Mouse (Mus musculus): Measurements from ENCODE around the gene Tbc1d32.
A peak's percentile ranks its signal among the peaks of the same experiment; 100 is the strongest.
"Not testable (repeated sequence)": the region's sequence is repeated elsewhere in the genome, so short reads cannot be mapped to it uniquely, and the experiment has no call there.

Tbc1d32 gene

DNA sequence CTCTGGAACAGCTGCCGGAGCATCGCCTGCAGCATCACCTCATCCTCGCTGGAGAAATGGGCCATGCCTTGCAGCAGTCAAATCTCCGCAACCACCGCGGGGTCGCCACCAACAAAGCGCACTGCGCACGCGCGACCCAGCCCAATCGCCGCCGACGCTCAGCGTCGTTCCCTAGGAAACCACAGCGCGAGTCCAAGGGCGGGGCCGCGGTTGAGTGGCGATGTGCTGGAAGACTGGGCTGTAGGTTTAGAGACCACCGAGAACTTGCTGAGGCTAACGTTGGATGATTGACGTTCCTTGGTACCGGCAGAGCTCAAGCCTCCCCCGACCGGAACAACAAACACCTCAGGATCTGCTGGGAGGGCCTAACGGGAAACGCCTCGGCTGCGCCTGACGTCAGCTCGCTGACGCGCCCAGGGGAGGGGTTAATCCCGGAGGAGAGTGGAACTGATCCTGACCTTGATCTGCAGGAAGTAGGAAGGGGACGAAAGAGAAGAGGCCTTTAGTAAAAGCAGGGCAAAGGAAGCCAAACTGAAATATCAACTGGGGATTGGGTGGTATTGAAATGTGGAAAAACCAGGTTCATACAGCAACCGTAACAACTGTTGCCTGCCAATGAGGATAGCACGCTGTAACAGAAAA, at the start of gene Tbc1d32:
Gene Tbc1d32, minus strand, starts transcription at position 122 of the 642 bp plus-strand sequence.
- DNase-seq (ENCODE audit: low spot score), result peak; percentile 96

DNA sequence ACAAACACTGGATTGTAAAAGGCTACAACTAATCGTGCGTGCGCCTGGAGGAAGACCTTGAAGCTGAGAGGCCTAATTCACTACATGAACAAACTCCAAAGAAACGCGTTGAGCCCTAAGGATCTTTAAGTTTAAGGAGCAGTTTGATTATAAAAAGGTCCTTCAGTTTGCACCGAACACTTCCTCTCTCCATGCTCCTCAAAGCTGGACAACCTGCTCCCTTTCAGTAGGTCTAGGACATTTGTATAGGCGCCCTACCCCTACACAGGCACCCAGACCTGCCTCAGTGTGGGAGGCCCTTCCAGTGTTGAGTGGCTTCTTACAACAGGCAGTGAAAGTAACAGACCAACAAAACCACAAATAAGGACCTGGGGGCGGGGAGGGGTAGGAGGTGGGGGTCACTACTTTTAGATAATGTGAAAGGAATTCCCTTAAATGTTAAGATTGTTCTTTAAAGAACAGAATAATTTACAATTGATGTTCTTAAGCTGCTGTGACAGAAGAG, 666 bp downstream of the Tbc1d32 start:
- DNase-seq (ENCODE audit: low spot score), result peak; percentile 30

DNA sequence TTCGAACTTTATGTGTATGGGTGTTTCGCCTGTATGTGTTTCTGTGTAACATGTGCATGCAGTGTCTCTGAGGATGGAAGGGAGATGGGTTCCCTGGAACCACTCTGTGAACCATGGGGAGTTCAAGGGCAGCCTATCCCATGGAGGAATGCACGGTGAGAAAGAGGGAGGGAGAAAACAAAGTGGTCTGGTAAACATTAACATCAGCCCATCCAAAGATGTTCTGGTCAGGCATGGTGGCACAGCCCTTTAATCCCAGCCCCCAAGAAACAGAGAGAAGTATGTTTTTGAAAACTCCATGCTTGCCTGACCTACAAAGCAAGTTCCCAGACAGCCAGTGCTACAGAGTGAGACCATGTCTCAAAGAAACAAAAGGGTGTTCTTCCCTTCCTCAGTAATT, 12.7 kb downstream of the Tbc1d32 start:
- DNase-seq (ENCODE audit: low spot score), result no peak

DNA sequence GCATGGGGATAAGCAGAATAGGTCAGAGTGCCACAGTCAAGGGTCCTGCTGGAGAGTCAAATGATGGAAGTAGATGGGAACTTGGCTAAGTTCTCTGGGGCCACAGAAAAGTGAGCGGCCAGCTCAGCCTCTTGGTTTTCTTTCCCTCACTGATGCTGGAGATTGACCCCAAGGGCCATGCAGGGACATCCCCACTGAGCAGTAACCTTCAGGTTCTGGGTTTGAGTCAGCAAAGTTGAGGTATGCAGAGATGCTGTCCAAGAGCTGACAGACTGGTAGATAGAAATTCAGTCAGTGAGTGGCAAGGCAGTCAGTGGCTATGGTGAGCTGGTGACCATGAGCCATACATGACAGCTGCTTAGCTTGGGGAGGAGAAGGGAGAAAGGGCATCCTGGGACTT, 18.1 kb downstream of the Tbc1d32 start:
- no peak for DNase-seq (ENCODE audit: low spot score)

DNA sequence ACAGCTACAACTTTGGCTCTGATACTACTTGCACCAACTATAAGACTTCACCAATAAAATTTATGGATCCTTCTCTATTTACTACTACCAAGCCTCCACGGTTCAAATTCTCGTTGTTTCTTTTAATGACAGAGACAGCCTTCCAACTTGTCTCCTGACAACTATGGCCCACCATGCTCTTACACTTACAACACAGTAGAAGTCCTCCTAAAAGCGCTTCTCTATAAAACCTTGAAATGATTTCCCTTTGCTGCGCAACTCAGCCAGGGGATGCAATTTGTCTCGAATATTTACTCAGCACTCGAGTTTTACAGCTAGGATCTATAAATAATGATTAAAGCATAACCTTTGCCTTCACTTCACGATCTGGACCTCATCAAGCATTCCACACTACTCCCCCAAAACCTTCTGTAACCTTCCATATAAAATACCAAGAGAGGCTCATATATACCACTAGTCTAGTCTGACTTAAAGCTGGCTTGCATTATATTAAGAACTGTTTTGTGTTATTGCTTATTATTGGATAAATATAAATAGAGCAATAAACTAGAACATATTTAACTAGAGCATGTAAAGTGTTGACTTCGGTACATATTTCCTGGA, 21.6 kb downstream of the Tbc1d32 start:
- DNase-seq (ENCODE audit: low spot score), result no peak

DNA sequence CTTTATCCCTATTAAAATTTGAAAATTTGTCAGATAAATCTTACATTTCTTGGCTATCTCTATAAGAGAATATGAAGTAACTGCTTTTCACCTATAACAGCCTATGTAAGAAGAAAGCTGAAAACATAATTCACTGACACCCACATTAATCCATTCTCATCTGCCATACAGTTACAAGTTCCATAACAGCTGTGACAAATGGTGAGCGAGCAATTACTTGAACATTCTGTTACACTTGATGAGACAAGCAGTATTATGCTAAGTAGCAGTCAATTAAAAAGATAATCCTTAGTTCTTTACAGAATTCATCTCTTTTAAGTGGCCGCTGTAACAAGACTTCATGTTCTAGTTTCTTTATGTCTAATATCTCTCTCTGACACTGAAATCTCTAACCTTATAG, 24.1 kb downstream of the Tbc1d32 start:
- no peak for DNase-seq (ENCODE audit: low spot score)

DNA sequence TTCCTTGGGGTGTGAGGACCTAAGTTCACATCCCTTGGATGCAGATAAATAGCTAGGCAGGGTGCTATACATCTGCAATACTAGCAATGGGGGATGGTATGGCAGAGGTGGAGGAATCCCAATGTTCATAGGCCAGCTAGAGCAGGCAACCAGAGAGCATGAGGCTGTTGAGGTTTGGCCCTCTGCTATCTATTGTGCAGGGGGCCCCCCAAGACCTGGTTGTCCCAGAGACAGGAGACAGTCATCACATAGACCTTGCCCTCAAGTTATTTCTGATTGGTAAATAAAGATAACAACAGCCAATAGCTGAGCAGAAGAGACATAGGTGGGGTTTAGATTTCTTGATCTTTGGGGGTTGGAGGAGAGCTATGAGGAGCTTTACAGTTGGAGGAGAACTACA, 28.6 kb downstream of the Tbc1d32 start:
- no peak for DNase-seq (ENCODE audit: low spot score)

DNA sequence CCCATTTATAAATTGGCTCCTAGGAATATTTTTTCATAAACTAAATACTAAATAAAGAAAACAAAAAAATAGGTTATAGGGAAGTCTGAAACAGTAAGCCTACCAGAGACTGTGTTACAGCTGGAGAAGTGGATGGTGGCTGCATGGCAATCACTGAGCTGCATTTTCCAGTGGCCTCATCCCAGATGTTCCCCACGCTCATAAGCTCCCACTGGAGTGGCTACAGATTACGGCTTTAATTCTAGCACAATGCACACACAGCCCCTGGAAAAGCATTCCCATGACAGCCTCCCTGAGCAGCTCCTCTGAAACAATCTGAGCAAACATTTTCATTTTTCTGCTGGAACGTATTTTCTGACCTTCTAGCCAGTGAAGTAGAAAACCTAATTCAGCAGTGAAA, 29.8 kb downstream of the Tbc1d32 start:
- DNase-seq (ENCODE audit: low spot score), result peak; percentile 9

DNA sequence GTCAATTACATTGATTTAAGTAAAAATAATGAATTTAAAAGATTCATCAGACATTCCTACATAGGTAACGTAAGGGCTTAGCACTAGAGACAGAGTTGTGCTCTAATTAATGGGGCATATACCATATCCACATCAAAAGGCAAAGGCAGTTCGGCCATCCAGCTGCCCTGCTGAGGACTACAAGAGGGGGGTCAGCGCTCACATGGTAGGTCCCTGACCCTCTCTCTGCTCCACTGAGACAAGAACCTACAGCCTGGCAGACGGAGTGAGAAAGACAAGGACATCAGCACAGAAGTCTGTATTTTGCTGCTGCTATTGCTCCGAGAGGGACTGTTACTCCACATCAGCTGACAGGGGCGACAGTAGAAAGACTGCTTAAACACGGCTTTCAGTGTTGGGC, 34.2 kb downstream of the Tbc1d32 start:
- DNase-seq (ENCODE audit: low spot score), result no peak

DNA sequence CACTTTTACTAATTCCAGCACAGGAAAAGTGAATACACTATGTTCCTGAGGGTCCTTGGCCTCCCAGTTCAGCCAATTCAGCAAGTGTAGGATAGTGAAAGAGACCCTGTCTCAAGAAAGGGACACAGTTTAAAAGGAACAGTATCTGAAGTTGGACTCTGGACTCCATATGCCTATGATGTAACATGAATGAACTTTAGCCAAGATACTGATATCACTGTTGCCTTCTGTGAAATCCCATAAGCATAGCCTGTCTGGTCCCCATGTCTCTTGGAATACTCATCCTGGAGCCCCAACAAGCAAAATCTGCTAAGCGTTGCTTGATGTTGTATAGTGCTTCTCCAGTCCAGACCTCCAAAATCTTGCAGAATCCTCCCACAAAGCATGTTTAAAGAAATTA, 46.8 kb downstream of the Tbc1d32 start:
- DNase-seq (ENCODE audit: low spot score), result no peak

DNA sequence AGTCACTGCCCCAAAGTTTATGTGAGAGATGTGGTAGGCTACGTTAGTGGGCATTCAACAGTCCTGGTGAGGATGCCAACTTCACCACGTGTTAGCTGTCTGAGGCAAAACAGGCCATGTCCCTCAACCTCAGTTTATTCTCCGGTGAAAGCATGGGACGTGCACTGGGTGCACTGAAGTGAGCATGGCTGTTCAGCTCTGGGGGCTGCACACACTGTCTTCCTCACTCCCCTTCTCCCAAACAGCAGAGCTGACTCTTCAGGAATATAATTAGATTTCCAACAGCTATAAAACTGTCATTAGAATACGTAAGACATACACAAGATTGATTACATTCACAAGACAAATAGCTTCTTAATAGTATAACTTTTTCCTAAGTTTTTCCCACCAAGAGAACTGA, 55.3 kb downstream of the Tbc1d32 start:
- DNase-seq (ENCODE audit: low spot score), result no peak

DNA sequence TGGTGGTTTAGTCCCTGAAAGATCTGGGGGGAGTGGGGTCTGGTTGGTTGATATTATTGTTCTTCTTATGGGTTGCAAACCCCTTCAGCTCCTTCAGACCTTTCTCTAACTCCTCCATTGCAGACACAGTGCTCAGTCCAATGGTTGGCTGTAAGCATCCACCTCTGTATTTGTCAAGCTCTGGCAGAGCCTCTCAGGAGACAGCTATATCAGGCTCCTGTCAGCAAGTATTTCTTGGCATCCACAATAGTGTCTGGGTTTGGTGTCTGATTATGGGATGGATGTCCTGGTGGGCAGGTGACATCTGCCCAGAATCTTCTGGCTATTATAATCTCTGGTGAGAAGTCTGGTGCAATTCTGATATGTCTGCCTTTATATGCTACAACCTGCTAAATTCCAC, 60.8 kb downstream of the Tbc1d32 start:
- not testable (repeated sequence) for DNase-seq (ENCODE audit: low spot score)

DNA sequence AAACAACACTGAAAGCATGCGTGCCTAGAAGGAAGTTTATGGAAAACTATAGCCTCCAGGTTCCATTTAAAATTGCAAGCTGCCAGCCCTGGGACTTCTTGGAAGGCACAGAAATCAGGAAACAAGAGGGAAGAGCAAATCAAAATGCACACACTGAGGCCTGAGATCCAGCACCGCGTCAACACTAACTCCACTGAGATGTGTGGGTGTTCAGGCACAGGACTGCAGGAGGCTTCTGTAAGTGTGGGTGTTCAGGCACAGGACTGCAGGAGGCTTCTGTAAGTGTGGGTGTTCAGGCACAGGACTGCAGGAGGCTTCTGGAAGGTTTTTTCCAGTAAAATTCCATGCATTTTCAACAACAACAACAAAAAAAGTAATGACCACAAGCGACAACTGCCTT, 62.7 kb downstream of the Tbc1d32 start:
- no peak for DNase-seq (ENCODE audit: low spot score)

DNA sequence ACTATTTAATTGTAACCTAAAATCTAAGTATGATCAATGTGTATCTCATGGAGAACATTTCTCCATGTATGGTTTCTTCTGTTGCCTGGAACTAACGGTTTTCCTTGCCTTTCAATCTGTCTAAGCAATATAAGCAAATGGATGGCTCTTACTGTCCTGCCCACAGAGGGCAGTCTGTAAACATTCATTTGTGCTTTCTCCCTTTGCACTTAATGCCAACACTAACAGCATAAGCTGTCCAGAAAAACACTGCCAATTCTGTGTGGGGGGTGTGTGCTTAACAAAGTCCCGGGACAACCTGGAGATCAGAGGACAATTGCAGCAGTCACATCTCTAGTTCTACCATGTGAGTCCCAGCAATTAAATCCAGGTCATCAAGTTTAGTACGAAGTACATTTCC, 64.1 kb downstream of the Tbc1d32 start:
- peak; percentile 6 for DNase-seq (ENCODE audit: low spot score)

DNA sequence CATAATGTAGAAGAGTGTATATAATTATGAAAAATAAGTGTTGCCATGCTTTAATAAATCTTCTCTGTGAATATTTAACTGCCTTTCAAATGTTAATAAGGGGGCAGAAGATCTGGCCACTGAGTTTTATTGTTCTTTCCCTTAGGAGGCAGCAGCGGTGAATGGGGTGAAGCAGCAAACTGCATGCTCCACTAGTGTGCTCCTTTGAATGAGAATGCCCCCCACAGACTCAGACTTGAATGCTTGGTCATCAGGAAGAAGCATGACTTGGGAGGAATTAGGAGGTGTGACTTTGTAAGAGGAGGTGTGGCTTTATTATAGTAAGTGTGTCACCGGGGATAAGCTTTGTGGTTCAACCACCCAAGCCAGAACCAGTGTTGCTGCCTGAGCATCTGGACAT, 69.7 kb downstream of the Tbc1d32 start:
- no peak for DNase-seq (ENCODE audit: low spot score)

DNA sequence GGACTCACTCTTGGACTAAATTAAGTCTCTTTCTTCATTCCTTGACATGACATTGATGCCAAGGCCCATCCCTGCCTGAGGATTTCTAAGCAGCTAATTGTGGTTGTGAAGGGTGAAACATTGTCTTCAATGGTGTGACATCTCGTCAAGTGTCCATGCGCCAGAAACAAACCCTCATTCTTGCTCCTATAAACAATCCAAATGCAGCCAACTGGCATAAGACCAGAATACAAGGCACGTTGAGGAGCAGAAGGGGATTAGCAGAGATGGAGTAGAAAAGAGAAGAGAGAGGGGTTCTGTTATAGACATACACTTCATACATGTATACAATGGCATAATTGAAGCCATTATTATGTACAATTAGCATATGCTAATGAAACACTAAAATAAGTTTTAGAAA, 70.3 kb downstream of the Tbc1d32 start:
- DNase-seq (ENCODE audit: low spot score), result no peak

DNA sequence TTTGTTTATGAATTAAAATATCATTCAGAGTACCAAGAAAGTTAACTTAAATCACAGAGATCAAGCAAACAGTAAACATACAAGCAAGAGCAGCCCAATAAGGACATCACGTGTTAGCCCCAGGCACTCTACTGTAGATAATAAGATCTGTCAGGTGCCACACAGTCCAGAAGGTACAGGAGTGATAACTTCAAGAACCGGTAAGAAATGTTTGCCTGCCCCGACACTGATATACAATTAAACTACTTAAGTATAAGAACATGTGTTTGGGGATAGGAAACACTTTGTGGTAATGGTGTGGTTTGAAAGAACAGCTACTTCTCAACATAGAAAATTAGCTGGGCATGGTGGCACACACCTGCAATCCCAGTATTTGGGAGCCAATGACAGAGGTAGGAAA, 71.5 kb downstream of the Tbc1d32 start:
- DNase-seq (ENCODE audit: low spot score), result no peak

DNA sequence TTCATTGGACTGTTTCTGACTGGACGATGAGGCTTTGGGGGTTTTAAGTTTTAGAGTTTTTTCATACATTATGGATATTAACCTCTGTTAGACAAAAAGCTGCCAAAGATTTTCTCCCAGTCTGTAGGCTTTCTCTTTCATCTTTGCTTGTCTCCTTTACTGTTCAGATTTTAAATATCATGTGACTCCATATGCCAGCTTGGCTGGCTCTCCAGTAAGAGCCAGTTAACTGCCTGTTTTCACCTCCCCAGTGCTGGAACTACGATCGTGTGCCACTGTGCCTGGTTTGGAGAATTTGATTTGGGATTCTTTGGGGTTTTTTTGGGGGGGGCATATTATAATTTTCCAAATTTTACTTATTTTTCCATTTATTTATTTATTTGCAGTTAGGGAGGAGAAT, 79.6 kb downstream of the Tbc1d32 start:
- DNase-seq (ENCODE audit: low spot score), result no peak

DNA sequence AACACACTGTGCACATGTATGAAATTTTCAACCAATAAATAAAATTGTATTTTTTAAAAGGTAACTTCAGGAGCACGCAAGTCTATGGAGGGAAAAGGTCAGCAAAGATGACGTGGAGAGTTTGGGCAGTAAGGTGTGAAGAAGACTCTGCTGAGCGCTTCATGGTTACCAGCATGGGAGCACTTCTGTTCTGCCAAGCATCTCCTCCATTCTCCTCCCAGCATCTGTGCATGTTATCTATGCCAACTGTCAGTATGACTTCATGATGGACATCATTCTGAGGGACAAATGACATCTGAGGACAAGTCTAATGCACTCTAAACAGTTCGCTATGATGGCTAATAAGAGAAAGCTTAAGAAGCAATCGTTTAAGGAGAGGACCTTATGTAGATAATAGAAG, 91.3 kb downstream of the Tbc1d32 start:
- no peak for DNase-seq (ENCODE audit: low spot score)

DNA sequence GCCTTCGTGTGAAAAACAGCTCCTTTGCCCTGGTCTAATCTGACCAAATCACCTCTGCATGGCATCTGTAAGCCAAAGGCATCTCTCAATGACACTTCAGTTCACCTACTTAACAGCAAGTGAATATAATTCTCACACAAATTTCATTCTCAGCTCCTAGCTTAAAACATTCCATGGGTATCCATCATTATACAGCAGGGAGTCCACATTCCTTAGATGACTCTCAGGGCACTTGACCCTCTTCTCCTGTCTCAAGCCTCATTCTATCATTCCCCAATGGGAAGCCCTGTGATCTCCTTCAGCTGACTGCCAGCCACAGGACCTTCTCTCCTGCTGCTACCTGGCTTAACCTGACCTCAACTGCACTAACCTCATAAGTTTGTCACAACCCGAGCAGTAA, 98.8 kb downstream of the Tbc1d32 start:
- no peak for DNase-seq (ENCODE audit: low spot score)

DNA sequence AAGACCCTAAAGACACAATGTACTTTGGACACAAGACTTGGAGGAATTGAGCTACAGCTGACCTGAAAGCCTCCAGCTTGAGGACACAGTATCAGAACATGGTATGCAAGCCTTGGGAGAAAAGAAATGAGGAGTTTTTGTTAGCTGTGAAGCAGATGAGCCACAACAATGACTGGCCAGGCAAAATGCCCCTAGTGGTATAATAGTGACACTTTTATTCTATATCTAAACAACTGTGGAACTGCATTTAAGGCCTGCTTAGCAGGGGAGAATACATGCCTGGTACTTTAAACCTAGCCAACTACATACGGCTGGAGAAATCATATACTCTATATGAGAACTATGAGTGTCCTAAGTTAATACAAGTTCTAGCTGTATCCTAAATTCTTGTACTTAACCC, 101.5 kb downstream of the Tbc1d32 start:
- no peak for DNase-seq (ENCODE audit: low spot score)

DNA sequence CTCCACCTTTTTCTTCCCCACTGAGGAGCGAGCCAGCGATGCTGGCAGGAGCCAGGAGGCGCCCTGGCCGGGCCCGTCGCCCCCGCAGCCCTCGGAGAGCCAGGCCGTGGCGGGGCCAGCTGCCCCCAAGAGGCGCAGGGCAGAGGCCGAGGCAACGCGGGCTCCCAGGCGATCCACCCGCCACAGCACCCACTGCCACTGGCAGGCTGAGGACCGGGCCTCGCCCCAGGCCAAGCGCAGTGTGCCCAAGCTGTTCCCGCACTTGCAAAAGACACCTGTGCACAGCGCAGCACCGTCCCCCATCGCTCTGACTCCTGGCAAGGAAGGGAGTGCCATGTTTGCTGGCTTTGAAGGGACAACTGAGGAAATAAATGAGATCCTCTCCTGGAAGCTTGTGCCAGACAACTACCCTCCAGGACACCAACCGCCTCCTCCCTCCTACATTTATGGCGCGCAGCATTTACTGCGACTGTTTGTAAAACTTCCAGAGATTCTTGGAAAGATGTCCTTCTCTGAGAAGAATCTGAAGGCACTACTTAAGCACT, 112.8 kb downstream of the Tbc1d32 start:
- no peak for DNase-seq (ENCODE audit: low spot score)

DNA sequence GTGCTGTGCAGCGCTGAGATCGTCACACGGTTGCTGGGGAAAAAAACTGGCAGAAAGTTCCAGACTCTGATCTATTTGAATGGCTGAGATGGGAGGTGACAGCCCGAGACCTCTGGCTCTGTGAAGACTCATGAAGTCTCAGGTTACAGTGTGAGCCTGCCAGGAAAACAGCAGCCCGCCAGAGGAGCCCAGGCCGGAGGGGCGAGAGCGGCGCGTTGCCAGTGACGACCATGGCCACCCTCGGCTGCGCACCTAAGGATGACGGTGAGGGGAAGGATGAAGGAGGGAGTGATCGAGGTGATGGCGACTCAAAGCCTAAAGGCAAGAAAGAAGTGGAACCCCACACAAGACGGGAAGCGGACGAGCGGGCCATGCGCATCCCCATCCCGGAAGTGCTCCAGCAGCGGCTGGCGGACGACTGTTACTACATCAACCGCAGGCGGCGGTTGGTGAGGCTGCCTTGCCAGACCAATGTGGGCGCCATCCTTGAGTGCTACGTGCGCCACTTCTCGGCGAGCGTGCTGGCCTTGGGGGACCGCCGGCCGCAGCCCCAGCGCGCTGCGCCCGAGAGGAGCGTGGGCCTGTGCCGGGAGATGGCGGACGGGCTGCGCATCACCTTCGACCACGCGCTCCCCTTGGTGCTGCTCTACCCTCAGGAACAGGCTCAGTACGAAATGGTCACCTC, 113.4 kb downstream of the Tbc1d32 start:
- peak; percentile 81 for DNase-seq (ENCODE audit: low spot score)
